Mouse (Mus musculus) lung, embryonic 14.5 days (tissue): ENCODE measurements around the gene Gm20388. TPM values are rescaled to one million over a fixed set of nuclear protein-coding genes. Genes with fewer than 3 reads are reported as not detected.

Source experiments
- ATAC-seq: fragments of 200-750 bp; cut with Nextera tagmentation; 2 replicates; pipeline ENCODE4 v1.8.0; 2017; ENCODE audit warnings: mild to moderate bottlenecking, moderate TSS enrichment, moderate library complexity; ENCODE audit not compliant: insufficient read depth
- DNase-seq: peaks from one replicate; pipeline ENCODE4 v3.0.0-alpha.2; 2015
- H3K27ac ChIP-seq: fragments of 300-500 bp; sonication (generic); 2 replicates; pipeline ENCODE4 v1.5.1; 2014; ENCODE audit warnings: low read depth, mild to moderate bottlenecking, moderate library complexity
- H3K27me3 ChIP-seq: fragments of 300-500 bp; sonication (generic); 2 replicates; pipeline ENCODE4 v1.6.1; 2014; ENCODE audit warnings: low read length, control low read depth; ENCODE audit not compliant: insufficient read depth
- H3K36me3 ChIP-seq: fragments of 300-500 bp; sonication (generic); 2 replicates; pipeline ENCODE4 v1.6.1; 2014; ENCODE audit warnings: control low read depth; ENCODE audit not compliant: insufficient read depth
- H3K4me1 ChIP-seq: fragments of 300-500 bp; sonication (generic); 2 replicates; pipeline ENCODE4 v1.6.1; 2014; ENCODE audit warnings: antibody characterized with exemption, control low read depth; ENCODE audit not compliant: insufficient read depth
- H3K4me2 ChIP-seq: fragments of 300-500 bp; sonication (generic); 2 replicates; pipeline ENCODE4 v1.6.1; 2014; ENCODE audit warnings: mild to moderate bottlenecking
- H3K4me3 ChIP-seq: fragments of 300-500 bp; sonication (generic); 2 replicates; pipeline ENCODE4 v1.5.1; 2014; ENCODE audit warnings: low read depth, low read length
- H3K9ac ChIP-seq: fragments of 300-500 bp; sonication (generic); 2 replicates; pipeline ENCODE4 v1.6.1; 2014
- H3K9me3 ChIP-seq: fragments of 300-500 bp; sonication (generic); 2 replicates; pipeline ENCODE4 v1.6.1; 2016; ENCODE audit warnings: low read depth, low read length, control low read depth
- CTCF ChIP-seq: IDR thresholded peaks from 2 replicates; pipeline ENCODE4 v1.5.1; 2016; ENCODE audit warnings: antibody characterized with exemption, low read depth
- WGBS: fragments of 180-500 bp; shearing (Covaris S2); extraction: QIAGEN DNeasy Blood & Tissue Kit; methylation state at CpG from one replicate; pipeline ENCODE4 v1.1.7; 2014; 5-methylcytosine and 5-hydroxymethylcytosine counted together
- polyA plus RNA-seq: library from polyadenylated mRNA; unstranded; fragments of >200 nt; fragmentation: Nextera tagmentation; extraction: Ambion mirVana; gene quantifications from 2 replicates; pipeline ENCODE4 v1.2.1, GENCODE M21; 2014

Gm20388 gene
- polyA plus RNA-seq, 1 experiment from 2014 or later = not detected

GRCm38 (mm10) chr8:120575801-120576200 is 665.2 kb downstream of the Gm20388 start:
- no peak for ATAC-seq
- no peaks in the 10 kb centered on the region for H3K27me3 ChIP-seq
- H3K27ac ChIP-seq = peak overlapping the region; percentile 8; the same call in 1 of the 2 replicates
- H3K9me3 ChIP-seq = no peaks in the 10 kb centered on the region
- no peak overlapping the region for H3K4me2 ChIP-seq
- peak; percentile 40 for DNase-seq
- no peak for TF ChIP-seq CTCF
- no peak overlapping the region; the same call in 1 of the 2 replicates for H3K9ac ChIP-seq
- 51% methylated on average over 9 of the region's 9 CpGs for WGBS
- peaks cover 99% of the 10 kb centered on the region for H3K36me3 ChIP-seq
- H3K4me1 ChIP-seq = no peaks in the 10 kb centered on the region
- H3K4me3 ChIP-seq = no peak overlapping the region

GRCm38 (mm10) chr8:120577821-120578220 is 667.2 kb downstream of the Gm20388 start:
- DNase-seq = no peak
- WGBS = 91% methylated on average over 17 of the region's 17 CpGs
- no peaks in the 10 kb centered on the region for H3K9me3 ChIP-seq
- no peak overlapping the region for H3K4me2 ChIP-seq
- no peak for ATAC-seq
- no peak overlapping the region for H3K27ac ChIP-seq
- no peak for TF ChIP-seq CTCF
- H3K4me3 ChIP-seq = no peak overlapping the region
- H3K36me3 ChIP-seq = peaks cover 98% of the 10 kb centered on the region
- no peak overlapping the region for H3K9ac ChIP-seq
- H3K4me1 ChIP-seq = no peaks in the 10 kb centered on the region
- no peaks in the 10 kb centered on the region for H3K27me3 ChIP-seq

GRCm38 (mm10) chr8:120580336-120581000 is 669.8 kb downstream of the Gm20388 start:
- Histone ChIP-seq H3K27ac (no peak overlapping the region), H3K4me3 (no peak overlapping the region), H3K9me3 (no peaks in the 10 kb centered on the region), H3K4me2 (no peak overlapping the region), H3K9ac (no peak overlapping the region), H3K4me1 (no peaks in the 10 kb centered on the region), H3K36me3 (peaks cover 91% of the 10 kb centered on the region), H3K27me3 (no peaks in the 10 kb centered on the region)
- no peak for DNase-seq
- no peak for ATAC-seq
- TF ChIP-seq CTCF = no peak
- WGBS = 80% methylated on average over 8 of the region's 8 CpGs

- no peaks in the 10 kb centered on the region for H3K4me1 ChIP-seq
- 87% methylated on average over 12 of the region's 12 CpGs for WGBS
- H3K27ac ChIP-seq = no peak overlapping the region
- H3K9me3 ChIP-seq = no peaks in the 10 kb centered on the region
- no peak overlapping the region for H3K4me3 ChIP-seq
- H3K36me3 ChIP-seq = peaks cover 90% of the 10 kb centered on the region
- no peak overlapping the region for H3K9ac ChIP-seq
- H3K27me3 ChIP-seq = no peaks in the 10 kb centered on the region
- no peak for TF ChIP-seq CTCF
- DNase-seq = no peak
- H3K4me2 ChIP-seq = no peak overlapping the region
- no peak for ATAC-seq
Observed at GRCm38 (mm10) chr8:120581329-120581728, 670.7 kb downstream of the Gm20388 start.

- DNase-seq (no peak), ATAC-seq (no peak)
- Histone ChIP-seq H3K27me3 (no peaks in the 10 kb centered on the region), H3K4me2 (no peak overlapping the region), H3K4me3 (no peak overlapping the region), H3K27ac (no peak overlapping the region), H3K9me3 (no peaks in the 10 kb centered on the region), H3K9ac (no peak overlapping the region), H3K4me1 (no peaks in the 10 kb centered on the region), H3K36me3 (peaks cover 88% of the 10 kb centered on the region)
- no peak for TF ChIP-seq CTCF
- 90% methylated on average over 8 of the region's 8 CpGs for WGBS
Observed at GRCm38 (mm10) chr8:120581811-120582210, 671.2 kb downstream of the Gm20388 start.

- no peak for DNase-seq
- Histone ChIP-seq H3K4me1 (peaks cover 4% of the 10 kb centered on the region; the same call in 1 of the 2 replicates), H3K4me3 (no peak overlapping the region), H3K9me3 (no peaks in the 10 kb centered on the region), H3K9ac (no peak overlapping the region), H3K27ac (no peak overlapping the region), H3K36me3 (peaks cover 55% of the 10 kb centered on the region), H3K4me2 (no peak overlapping the region), H3K27me3 (no peaks in the 10 kb centered on the region)
- no peak for TF ChIP-seq CTCF
- no peak for ATAC-seq
- WGBS = 86% methylated on average over 10 of the region's 10 CpGs
Observed at GRCm38 (mm10) chr8:120585521-120585920, 674.9 kb downstream of the Gm20388 start.

- peak within 1 kb of the TSS; percentile 76 for H3K4me3 ChIP-seq
- H3K36me3 ChIP-seq = peaks cover 27% of the 10 kb centered on the region
- under 1% methylated on average over 67 of the region's 67 CpGs for WGBS
- ATAC-seq (peak; percentile 99), DNase-seq (peak; percentile 100)
- peak within 1 kb of the TSS; percentile 76 for H3K27ac ChIP-seq
- H3K9ac ChIP-seq = peak within 1 kb of the TSS; percentile 89
- H3K9me3 ChIP-seq = no peaks in the 10 kb centered on the region
- H3K4me1 ChIP-seq = peaks cover 4% of the 10 kb centered on the region
- H3K4me2 ChIP-seq = peak within 1 kb of the TSS; percentile 85
- peak; percentile 19; the same call in 1 of the 2 replicates for TF ChIP-seq CTCF
- no peaks in the 10 kb centered on the region for H3K27me3 ChIP-seq
Observed at GRCm38 (mm10) chr8:120588908-120589771, 678.5 kb downstream of the Gm20388 start, which contains the start of gene Gins2. Gene Gins2, minus strand, starts transcription at chr8:120589304.
